10 mouse cellular contexts compared by ENCODE assay signal in the genomic region with DNA sequence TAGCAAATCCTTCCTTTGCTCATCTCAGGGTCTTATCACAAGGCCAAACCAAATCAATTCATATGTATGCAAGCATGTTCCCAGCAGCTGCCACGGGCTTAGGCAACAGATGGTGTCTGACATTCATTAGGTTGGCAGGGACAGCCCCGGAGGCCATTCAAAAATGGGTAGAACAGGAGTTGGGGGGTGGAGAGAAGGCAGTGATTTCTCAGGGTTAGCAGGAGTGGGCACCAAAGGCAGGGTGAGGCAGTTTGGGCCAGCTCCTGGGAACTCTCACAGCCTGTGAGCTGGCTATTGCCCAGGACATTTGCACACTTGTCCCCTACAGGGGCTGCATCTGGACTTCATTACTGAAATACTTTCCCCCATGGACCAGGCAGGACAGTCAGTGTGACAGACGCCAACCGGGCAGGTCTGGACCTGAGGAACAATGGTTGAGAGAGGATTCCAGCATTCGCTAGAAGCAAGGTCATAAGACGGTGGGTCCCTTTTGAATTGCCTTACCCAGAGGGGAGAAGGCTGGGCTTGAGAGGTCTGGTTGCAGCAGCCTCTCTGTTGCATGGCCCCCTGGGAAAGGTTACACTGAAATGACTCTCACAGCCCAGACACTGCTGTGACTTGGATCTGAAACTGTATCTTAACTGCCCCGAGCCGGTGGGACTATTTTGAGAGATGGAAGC. TPM values are rescaled to one million over a fixed set of nuclear protein-coding genes. Genes with fewer than 3 reads are reported as not detected.
A peak's percentile ranks its signal among the peaks of the same experiment; 100 is the strongest.
DNase-seq lines count a peak whose midpoint lies in the region; ATAC-seq and TF ChIP-seq lines count a peak whose summit lies in the region.
"Had no signal": no experiment of that assay in that cellular context is flagged by ENCODE, and none has a peak within 500 bp of the region (broad histone marks: within the 10 kb centered on the region; RNA-seq: fewer than 3 reads in every experiment).

No protein-coding gene starts in this region.

- H3K27ac ChIP-seq in heart, embryonic 14.5 days (replicated peaks in 1 of 2; ENCODE audit: control insufficient read depth in 1 of 2, insufficient read depth in 1 of 2, low read depth in 2 of 2, low read length in 2 of 2): peak overlapping the region in 1 of 2 experiments; percentile 45; a peak in 2 of 4 replicates
- H3K27ac ChIP-seq in hindbrain, embryonic 10.5 days: peak overlapping the region; percentile 76
- H3K27ac ChIP-seq in midbrain, postnatal 0 days (ENCODE audit: low read depth, low read length): no peak overlapping the region
- H3K27ac ChIP-seq: liver, embryonic 14.5 days had no signal

- H3K9me3 ChIP-seq in heart, embryonic 14.5 days (ENCODE audit: control insufficient read depth, low read length): no peaks in the 10 kb centered on the region
- H3K9me3 ChIP-seq in hindbrain, embryonic 10.5 days: no peaks in the 10 kb centered on the region
- no peaks in the 10 kb centered on the region for H3K9me3 ChIP-seq in midbrain, postnatal 0 days (ENCODE audit: low read length)

- no peak overlapping the region for H3K9ac ChIP-seq in heart, embryonic 14.5 days (ENCODE audit: low read length)
- H3K9ac ChIP-seq in midbrain, postnatal 0 days (replicated peaks; ENCODE audit: low read length, poor library complexity, severe bottlenecking): no peak overlapping the region
- H3K9ac ChIP-seq: liver, embryonic 14.5 days had no signal

- 0 out of 2 replicates have a peak overlapping the region, but pooled peaks have one; percentile 10 for H3K4me2 ChIP-seq in heart, embryonic 14.5 days (ENCODE audit: low read length)
- H3K4me2 ChIP-seq in midbrain, postnatal 0 days (ENCODE audit: low read depth, low read length, poor library complexity, severe bottlenecking): no peak overlapping the region

- peaks cover 8 to 12% of the 10 kb centered on the region in 2 experiments for H3K4me1 ChIP-seq in heart, embryonic 14.5 days (ENCODE audit: control insufficient read depth in 2 of 2, insufficient read depth in 2 of 2, low read length in 2 of 2)
- peaks cover 42% of the 10 kb centered on the region for H3K4me1 ChIP-seq in hindbrain, embryonic 10.5 days (replicated peaks)
- no peaks in the 10 kb centered on the region for H3K4me1 ChIP-seq in midbrain, postnatal 0 days (ENCODE audit: insufficient read depth, low read length)

- no peaks in the 10 kb centered on the region for H3K36me3 ChIP-seq in heart, embryonic 14.5 days (ENCODE audit: control insufficient read depth, insufficient read depth, low read length)
- no peaks in the 10 kb centered on the region for H3K36me3 ChIP-seq in hindbrain, embryonic 10.5 days
- H3K36me3 ChIP-seq in midbrain, postnatal 0 days (ENCODE audit: insufficient read depth, low read length): no peaks in the 10 kb centered on the region

- no peak overlapping the region for H3K4me3 ChIP-seq in heart, embryonic 14.5 days (ENCODE audit: control insufficient read depth in 1 of 2, insufficient read depth in 1 of 2, low read depth in 1 of 2, low read length in 2 of 2)
- H3K4me3 ChIP-seq in hindbrain, embryonic 10.5 days: no peak overlapping the region
- no peak overlapping the region for H3K4me3 ChIP-seq in midbrain, postnatal 0 days (ENCODE audit: low read depth, low read length)

- no peak for TF ChIP-seq CTCF in midbrain, postnatal 0 days (IDR thresholded peaks at IDR 0.05)

- ATAC-seq in heart, embryonic 14.5 days (ENCODE audit: insufficient number of reproducible peaks, insufficient read depth, low FRiP score, low read depth): no peak
- peak; percentile 45; the same call in 1 of the 2 replicates for ATAC-seq in midbrain, postnatal 0 days (ENCODE audit: low FRiP score)
- no peak for ATAC-seq in megakaryocyte progenitor cell, adult 5-6 weeks (replicated peaks; ENCODE audit: poor library complexity)

- DNase-seq in heart, postnatal 25 days (ENCODE audit: low spot score): no peak
- peak; percentile 78 to 85 for DNase-seq in cerebellum, postnatal 10 days
- peak; percentile 44 for DNase-seq in hindbrain, embryonic 10.5 days (ENCODE audit: low spot score)
- peak; percentile 77 for DNase-seq in midbrain, postnatal 0 days (ENCODE audit: low spot score)
- DNase-seq in layer of hippocampus, adult 9-11 months: no peak
- DNase-seq in layer of hippocampus, adult 11-12 months (ENCODE audit: low spot score): no peak
- DNase-seq: heart, postnatal 4 days had no signal

- intact Hi-C loops in heart, postnatal 25 days (cut with DNase I): no loop called here

- 41% methylated on average over 8 of the region's 8 CpGs for WGBS in heart, embryonic 14.5 days
- 48% methylated on average over 8 of the region's 8 CpGs for WGBS in hindbrain, embryonic 10.5 days
- 23% methylated on average over 8 of the region's 8 CpGs for WGBS in midbrain, postnatal 0 days

- no peaks in the 10 kb centered on the region for H3K27me3 ChIP-seq in heart, embryonic 14.5 days (ENCODE audit: control insufficient read depth, insufficient read depth, low read length)
- no peaks in the 10 kb centered on the region for H3K27me3 ChIP-seq in hindbrain, embryonic 10.5 days (ENCODE audit: insufficient read depth, poor library complexity, severe bottlenecking)
- H3K27me3 ChIP-seq in midbrain, postnatal 0 days (ENCODE audit: insufficient read depth, low read length): no peaks in the 10 kb centered on the region

RNA-seq across cellular contexts. Expression of a gene that starts 10.3 kb away (rescaled TPM):
- polyA plus RNA-seq in heart, embryonic 14.5 days (2014; fragmentation: Nextera tagmentation; extraction: Ambion mirVana): 6.9 and 7.0 TPM in 2 replicates
- total RNA-seq in heart, postnatal 25 days (2021): 1 to 10 TPM; 9.4 to 9.5 TPM
- polyA plus RNA-seq in hindbrain, embryonic 10.5 days (2016; fragmentation: Nextera tagmentation; extraction: Ambion mirVana): 11.9 and 12.8 TPM in 2 replicates
- total RNA-seq in midbrain, postnatal 0 days (2014; rRNA removed): 5.4 and 5.7 TPM in 2 replicates
- 3.5 and 3.6 TPM in 2 replicates for polyA plus RNA-seq in midbrain, postnatal 0 days (2015; fragmentation: Nextera tagmentation; extraction: Ambion mirVana)
- 3.8 and 4.0 TPM in 2 replicates for total RNA-seq in megakaryocyte progenitor cell, adult 5-6 weeks (2015)
- 2.0 and 4.7 TPM in 2 replicates for total RNA-seq in megakaryocyte progenitor cell, adult 5-6 weeks (2017)

Comparison
In these comparisons a context has a peak if more than half of its experiments do, and no peak if none do; other contexts are left out.
1. DNase-seq: peak in cerebellum, postnatal 10 days (2 of 2), hindbrain, embryonic 10.5 days (single experiment) and midbrain, postnatal 0 days (single experiment); none in heart, postnatal 25 days (single experiment), layer of hippocampus, adult 9-11 months (single experiment) and layer of hippocampus, adult 11-12 months (single experiment).